Mouse (Mus musculus): ENCODE results near the gene Ddr1.

Gene Ddr1

DNA sequence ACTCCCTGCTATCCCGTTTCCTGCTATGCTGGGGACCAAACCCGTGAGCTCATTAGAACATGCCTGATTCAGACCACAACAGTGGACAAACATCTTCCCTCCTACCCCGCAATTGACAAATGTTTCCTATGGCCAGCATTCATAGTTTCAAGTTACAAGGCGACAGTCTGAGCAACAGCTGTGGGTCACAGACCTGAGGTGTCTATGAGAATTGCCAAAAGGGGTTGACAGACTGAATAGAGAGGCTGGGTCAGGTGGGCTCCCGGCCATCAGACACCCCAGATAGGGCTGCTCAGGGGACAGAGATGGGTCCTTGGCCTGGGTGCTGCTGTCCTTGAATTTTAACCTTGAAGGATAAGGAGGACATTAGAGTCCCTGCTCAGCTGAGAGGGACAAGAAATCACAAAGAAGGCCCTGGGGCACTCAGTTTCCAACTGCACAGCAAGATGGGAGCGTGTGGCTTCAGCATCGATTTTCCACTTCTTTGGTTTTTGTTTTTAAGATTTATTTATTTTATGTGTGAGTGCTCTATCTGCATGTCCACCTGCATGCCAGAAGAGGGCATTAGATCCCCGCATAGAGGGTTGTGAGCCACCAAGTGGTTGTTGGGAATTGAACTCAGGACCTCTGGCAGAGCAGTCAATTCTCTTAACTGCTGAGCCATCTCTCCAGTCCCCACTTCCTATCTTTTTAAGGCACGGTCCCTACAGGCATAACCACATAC, 15.4 kb upstream of the Ddr1 start:
- DNase-seq = no peak

DNA sequence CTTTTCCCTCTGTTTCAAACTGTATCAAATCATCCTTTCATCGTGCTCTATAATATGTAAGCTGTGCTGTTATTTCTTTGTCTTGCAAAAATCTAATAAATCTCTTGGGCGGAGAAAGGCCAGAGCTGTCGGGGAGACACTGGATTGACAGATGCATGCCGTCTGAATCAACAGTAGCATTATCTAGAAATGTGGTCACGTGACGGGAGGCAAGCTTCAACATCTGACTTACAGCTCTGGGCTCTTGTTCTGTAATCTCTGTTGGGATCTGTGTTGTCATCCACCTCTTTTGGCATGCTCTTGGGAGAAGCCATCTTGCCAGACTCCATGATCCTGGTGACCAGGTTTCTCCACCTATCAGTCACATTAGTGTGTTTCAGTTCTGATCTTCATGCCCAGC, 12.7 kb upstream of the Ddr1 start:
- DNase-seq = no peak

DNA sequence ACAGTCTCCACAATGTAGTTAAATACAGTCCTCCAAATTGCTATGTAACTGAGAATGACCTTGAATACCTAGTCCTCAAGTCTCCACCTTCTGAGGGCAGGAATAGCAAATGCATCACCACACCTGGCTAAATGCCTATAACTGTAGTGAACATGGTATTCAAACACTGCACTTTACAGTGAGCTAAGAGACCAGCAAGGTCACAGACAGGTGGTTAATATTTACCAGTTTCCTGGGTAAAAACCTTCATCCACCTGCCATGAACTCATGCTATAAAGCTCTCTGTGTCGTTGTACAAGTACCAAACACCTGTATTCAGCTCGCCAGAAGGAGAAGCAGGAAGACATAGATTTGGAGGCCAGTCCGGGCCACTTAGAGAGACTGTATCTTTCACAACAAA, 11.7 kb upstream of the Ddr1 start:
- no peak for DNase-seq

DNA sequence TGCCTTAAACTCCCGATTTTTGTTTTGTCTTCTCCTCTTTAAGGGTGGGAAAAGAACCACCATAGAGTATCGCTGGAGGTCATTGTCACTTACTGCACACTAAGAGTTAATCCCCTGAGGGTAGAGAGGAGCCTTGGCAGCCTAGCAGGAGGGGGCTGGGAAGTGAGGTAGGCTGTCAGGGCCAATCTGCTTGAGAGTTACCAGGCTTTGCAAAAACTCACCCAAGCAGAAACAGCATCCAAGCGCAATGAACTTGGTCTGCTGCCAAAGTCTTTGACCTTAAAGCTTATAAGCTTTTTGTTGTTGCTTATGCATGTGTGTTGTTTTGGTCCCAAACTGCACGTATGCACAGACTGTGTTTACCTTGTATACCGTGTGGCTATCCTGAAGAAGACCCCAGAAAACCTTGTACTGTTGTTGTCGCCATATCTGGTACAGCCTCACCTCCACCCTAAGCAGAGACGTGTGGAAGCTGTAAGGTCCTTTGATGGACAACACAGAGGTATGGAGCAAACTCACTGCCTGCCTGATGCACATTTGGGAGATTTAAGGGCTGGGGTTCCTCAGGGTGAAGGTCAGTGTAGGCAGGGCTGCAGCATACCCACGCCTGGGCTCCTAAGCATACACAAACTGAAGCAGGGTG, 6.4 kb upstream of the Ddr1 start:
- DNase-seq = no peak

DNA sequence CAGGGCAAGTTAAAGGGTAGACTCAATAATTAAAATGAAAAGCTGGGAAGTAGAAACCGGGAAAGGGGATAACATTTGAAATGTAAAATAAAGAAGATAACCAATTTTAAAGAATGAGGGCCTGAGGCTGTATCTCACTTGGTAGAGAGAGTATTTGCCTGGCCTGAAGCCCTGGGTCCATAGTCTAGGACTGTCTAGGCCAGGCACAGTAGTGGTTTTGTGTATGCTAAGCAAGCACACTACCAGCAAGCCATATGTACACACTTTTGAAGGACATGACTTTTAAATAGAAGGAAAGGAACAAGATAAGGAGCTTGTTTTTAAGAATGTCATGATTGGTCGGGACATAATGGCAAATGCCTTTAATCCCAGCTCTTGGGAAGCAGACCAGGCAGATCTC, 4.2 kb upstream of the Ddr1 start:
- DNase-seq = no peak

DNA sequence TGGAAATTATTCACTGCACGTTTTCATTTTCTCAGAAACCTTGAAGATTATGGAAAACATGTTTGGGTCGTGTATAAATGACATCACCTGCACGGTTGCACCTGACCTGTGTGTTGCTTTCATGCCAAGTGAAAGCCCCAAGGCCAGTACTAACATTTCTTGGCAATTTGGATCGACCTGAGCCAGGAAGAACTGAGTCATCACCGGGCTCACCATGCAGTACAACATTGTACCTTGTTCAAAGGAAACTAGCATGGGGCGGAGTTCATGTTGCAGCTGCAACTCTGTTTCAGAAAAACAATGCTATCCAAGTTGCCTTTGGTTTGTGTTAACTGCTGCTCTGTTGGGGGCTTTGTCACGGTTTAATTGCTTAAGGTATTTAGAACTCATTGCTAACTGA, 3.5 kb upstream of the Ddr1 start:
- peak; percentile 31 for DNase-seq

DNA sequence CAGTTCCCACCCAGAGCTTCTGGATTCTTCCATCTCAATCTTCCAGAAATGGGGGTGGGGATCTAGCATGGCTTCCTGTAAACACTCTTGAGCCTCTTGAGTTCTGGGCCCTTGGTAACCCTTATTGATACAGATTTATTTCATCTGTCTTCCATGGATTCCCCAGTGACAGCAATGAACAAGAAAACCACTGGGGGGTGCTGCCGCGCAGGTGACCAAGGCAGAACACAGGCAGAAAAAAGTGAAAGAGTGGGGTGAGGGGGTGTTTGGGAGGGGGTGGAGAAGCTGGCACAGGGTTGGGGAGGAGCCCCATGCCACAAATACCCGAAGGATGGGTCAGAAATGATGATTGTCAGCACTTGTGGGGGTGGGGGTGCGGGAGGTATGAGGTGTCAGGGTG, 1.4 kb upstream of the Ddr1 start:
- peak; percentile 46 for DNase-seq

DNA sequence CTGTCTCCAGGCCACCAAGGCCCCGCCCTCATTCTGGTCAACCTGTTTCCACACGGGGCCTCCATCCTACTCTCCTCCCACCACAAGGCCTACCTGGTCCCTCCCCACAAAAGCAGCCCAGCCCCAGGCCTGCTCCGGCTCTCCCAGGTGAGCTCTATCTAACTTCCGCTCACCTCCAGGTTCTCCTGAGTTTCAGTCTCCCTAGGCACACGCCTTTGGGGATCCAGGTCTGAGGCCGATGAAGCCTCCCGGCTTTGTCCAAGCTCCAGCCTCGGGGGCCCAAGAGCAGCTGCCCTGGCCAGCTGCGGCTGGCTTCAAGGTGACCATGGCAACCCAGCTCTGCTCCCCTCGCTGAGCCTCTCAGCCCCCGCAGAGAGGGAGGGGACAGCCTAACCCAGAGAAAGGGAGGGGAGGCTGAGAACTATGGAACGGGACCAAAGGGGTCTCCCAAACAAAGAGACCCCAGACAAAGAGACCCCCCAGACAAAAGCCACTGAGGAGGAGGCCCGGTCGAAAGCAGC, 610 bp downstream of the Ddr1 start:
- no peak for DNase-seq

DNA sequence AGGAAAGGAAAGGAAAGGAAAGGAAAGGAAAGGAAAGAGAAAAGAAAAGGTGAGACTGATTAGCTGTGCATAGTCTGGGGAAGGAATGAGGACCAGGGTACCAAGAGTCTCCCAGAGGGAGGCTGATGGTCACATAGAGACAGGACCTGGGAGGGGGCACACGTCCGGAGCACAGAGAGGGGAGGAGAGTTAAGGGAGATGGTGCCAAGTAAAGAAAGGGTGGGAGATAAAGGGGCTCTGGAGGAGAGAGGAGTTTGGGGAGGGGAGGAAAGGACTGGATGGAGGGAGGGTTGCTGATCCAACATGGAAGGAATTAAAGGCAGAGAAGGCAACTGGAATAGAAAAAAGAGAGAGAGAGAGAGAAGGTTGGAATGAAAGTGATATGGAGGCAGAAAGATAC, 1.4 kb downstream of the Ddr1 start:
- DNase-seq = no peak

DNA sequence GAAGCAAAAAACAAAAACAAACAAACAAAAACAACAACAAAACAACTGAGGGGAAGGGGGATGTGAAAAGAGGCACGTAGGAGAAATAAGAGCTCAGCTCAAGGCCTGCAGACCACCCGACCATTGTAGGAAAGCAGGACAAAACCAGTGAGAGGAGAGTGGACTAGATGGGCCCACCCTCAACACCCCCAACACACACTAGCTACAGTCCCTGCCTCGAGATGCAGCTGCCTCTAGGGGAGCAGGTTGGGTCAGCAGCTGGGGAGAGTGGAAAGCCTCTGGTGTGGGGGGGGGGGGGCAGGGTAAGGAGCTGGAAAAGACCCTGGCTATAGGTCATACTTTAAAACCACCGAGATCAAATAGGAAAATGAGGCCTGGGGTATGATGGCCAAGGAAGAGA, 1.8 kb downstream of the Ddr1 start:
- DNase-seq = no peak

DNA sequence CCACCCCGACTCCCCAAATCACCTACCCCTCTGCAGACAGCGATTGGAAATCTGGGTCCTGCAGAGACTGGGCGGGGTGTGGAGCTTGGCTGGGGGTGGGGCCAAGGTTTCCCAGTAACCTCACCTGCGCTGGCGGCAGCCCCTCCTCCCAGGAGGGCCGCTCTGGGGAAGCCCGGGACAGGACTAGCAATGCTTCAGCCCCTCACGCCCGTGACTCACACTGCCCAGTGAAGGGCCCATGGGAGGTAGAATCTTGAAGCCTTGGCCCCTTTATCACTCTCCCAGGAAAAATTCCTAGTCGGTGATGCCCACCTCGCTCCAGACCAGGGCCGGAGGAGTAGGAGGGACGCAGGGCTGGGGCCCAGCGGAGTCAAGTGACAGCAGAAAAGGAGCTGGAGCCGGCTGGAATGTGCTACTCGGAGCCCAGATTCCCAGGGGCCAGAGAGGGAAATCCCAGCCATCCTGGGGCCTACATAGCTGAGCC, 2.4 kb downstream of the Ddr1 start:
- no peak for DNase-seq

DNA sequence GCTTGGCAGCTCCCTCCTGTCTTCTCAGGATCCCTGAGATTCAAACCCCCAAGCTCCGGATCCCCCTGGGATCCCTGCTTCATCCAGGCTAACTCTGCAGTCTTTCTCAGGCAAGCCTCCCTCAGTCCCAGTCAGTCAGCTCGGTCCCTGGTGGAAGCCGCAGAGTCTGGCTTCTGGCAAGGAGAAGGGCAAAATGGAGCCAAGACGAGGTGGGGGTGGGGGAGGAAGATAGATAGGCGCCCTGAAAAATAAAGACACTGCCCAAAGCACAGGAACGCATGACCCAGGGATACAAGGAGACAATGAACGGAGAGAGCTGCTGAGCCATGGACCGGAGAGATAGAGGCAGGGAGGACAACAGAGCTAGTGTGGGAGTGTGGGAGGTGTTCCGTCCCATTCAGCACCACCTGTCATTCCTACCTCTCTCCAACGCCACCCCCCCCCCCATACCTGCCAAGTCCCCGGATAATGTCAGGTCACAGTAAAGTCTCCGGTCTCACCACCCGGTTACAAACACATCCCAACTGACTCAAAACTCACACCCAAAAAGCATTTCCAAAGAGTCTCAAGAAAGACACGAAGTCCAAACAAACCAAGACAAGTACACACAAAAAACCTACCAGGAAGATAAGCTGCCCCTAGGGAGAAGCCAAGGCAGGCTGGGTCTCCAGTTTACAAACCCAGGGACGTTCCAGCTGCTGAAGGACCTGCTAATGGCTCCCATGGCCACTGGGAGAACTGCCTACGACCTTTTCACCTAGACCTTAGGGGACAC, 3.0 kb downstream of the Ddr1 start:
- no peak for DNase-seq

DNA sequence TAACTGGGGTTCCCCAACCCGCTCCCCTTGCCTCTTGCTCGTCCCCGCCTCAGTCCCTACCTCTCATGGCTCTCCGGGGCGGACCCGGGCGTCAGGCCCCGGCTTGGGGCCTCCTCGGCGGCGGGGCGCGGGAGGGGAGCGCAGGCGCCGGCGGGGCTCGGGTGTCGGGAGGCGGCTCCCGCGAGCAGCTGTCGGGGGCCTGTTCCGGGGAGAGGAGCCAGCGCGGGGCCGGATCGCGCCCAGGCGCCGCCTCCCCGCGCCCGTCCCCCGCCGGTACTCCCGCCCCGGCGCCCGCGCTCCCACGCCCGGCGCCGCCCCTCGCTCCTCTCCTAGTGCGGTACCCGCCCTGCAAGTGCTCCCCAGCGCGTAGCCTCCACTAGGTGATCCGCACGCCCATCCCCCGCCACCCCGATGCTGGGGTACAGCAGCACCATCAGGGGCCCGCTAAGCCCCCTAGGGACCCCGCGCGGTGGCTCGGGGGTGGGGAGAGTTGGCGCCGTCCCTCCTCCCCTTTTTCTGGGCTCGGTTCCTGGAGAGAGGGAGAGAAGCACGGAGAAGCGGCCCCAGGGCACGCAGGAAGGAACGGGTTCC, 4.0 kb downstream of the Ddr1 start:
- DNase-seq = peak; percentile 73

DNA sequence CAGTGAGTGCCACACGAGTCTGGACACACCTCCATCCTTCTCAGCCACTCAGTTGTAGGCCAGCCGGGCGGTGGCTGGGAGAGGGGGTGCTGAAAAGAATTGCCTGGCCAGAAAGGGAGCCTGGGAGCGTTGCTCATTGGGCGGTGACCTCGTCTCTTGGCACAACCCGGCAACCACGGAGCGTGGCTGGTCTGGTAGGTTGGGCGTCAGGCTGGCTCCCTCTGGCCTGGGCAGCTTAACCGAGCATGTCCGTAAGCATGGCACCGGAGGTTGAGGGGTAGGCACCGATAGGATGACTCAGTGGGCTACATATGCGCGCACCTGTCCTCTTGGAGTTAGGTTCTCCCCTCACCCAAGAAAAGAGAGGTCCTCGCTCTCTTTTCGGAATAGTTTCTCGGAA, 4.5 kb downstream of the Ddr1 start:
- DNase-seq = peak; percentile 22

DNA sequence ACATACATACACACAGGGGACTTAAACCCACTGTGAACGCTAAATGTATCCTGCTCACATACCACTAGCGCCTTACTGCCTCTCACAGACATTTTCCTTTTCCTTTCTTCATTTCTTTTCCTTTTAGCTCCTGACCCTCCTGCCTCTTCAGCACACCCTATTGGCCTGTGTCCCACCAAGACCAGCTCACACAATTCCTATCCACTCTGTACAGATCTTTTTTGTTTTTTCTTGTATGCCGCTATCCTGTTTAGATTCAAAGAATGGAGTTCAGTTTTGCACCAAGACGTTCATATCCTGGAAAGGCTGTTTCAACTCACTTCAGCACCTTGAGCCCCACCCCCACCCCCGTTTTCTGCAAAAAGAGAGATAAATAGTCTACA, 5.9 kb downstream of the Ddr1 start:
- no peak for DNase-seq

DNA sequence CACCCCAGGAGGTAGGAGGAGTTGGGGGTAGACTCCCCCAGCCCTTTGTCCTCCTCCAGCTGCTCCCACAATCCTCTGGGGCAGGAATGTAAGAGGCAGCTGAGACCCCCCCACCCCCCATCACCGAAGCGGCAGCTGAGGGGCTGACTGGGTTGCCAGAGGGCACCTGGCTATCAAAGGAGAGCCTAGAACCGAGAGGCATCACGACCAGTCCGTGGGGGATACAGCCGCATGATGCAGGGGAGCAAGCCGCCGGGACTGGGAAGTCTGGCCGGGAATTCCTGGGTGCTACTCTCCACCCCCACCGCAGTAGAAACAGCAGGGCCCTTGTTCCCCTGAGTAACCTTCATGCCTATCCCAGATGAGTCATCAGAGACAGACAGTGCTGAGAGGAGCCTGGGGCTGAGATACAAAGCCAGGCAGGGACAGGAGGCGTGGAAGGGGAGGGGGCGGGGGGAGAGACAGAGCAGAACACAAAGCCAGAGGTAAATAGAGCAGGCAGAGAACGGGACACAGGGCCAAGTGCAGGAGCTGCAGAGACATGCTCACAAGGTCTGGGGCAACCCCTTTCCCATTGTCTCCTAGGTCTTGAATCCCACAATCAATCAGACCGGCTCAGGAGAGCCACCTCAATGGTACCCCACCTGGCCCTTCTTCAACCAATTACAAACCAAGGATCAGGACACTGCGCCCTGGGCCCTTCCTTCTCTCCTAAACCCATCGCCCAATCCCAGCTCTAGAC, 6.5 kb downstream of the Ddr1 start:
- no peak for DNase-seq

DNA sequence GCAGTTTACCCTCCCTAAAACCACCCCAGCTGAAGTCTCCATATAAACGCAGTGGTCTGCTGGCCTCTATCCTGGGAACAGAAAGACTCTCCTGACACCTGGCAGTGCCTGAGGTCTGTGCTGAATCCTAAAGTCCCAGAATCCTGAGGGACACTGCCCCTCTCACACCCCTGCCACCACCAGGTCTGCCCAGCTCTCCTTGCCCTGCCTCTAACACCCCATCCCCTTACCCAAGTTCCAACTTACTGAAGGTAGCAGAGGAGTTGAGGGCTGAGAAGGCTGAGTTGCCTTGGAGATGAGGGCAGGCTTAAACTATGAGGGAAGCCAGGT, 7.0 kb downstream of the Ddr1 start:
- no peak for DNase-seq

DNA sequence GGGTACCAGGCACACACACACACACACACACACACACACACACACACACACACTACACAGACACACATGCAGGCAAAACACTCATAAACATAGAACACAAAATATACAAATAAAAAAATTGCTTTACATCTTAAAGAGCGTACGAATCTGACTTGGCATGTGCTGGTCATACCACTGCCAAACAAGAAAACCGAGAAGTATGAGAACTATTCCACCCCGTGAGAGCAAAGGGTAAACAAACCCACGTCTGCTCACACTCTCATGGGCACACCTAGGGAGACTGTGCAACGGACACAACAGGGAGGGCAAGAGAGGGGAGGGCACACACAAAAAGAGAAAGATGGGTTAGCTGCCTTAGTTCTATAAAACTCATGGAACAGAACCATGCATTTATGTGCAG, 7.7 kb downstream of the Ddr1 start:
- DNase-seq = no peak

DNA sequence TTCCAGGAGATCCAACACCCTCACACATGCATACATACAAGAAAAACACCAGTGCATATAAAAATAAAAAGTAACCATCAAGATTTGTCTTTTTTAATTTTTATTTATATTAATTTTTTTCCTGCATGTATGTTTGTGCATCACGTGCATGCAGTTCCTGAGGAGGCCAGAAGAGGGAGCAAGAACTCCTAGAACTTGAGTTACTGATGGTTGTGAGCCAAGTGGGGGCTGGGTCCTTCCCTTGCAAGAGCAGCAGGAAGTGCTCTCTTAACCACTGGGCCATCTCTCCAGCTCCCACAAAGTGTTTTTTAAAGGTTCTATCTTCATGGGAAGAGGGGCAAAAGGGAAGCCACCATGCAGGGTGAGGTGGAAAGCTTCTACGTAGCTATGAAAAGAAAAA, 9.1 kb downstream of the Ddr1 start:
- peak; percentile 50 for DNase-seq

DNA sequence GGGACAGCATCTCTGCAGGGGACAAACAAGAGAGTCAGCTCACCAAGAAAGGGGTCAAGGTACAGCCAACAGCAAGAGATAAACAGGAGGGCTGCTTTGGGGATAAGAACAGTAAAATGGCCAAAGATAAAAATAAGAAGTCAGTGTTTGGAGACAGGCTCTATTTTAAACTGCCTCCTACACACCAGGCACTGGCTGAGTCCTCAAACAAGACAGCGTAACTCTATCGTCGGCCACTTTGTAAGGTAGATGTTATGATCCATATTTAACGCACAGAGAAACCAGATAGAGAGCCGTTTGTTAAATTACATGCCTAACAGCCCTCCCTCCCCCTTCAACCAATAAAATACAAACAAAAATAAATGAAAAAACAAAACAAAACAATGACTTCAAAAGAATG, 10.5 kb downstream of the Ddr1 start:
- DNase-seq = no peak

DNA sequence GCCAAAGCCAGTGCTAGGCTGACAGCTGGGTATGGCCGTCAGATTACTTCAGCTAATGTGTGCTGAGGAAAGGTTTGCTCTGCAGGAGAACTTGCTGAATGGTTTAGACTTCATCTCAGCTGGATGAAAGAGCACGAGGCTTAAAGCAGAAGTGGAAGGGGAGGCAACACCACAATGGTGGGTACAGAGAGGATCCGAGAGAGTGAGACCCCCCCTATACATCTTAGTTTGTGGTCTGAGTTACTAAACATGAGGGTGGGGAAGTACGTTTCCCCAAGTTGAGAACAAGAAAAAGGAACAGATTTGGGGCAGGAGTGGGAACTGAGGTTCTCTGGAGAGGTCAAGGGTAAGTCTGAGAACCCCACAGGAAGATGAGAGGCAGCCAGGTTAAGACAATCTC, 12.1 kb downstream of the Ddr1 start:
- no peak for DNase-seq

DNA sequence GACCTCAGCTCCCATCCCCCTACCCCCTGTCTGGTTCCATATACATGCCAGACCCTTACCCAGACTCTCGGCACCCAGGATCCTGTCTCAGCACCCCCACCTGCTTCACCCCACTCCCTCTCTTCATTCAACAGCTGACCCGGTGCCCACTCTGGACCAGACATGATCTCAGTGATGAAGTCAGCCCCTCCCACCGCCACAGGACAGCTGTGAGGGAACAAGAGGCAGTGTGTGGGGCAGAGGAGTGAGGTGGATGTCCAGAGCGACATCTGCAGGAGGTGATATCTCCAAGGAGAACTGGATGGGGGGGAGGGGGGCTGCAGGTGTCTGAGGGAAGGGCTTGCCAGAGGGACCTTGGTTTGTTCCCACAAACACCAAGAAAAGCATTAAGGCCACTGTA, 12.6 kb downstream of the Ddr1 start:
- no peak for DNase-seq

All from thymus, postnatal 25 days (tissue).